Mouse (Mus musculus): ENCODE measurements around the gene Rnaseh2a.

DNA sequence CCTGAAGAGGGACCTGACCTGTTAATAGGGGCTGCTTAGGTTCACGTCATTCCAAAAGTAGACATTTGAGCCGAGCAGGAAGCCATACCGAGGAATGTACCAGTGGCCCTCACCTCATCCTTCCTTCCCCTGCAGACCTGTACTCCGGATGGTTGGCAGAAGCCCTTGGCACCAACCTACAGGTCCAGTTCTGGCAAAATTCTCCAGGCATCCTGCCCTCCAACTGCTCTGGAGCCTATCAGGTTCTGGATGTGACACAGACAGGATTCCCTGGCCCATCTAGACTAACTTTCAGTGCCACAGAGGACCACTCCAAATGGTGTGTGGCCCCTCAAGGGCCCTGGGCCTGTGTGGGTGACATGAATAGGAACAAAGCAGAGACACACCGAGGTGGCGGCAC, 59.0 kb downstream of the Rnaseh2a start:
- no peak for TF ChIP-seq EP300 (optimal IDR thresholded peaks at IDR 0.05)
- TF ChIP-seq CTCF (IDR thresholded peaks at IDR 0.05; ENCODE audit: low read depth), result no peak
